Mouse (Mus musculus): ENCODE results near the gene Acaca.
"Not testable (repeated sequence)": the region's sequence is repeated elsewhere in the genome, so short reads cannot be mapped to it uniquely, and the experiment has no call there.

Acaca gene

DNA sequence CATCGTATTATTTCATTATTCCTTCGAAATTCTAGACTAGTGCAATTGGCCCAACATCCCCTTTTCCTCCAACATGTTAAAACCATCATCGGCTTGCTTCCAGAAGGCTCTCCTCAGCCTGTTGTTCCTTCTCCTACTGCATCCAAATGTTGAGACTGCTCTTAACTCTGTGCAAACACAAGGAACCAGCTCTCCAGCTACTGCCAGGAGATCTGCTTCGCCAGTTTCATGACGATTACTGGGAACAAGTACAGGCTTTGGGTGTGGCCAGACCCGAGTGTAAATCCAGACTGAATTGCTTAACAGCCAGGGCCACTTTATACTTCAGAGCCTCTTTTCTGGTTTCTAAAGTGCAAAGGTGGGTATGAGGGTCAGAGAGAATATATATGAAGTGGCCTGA, 259.9 kb downstream of the Acaca start:
- peak; percentile 15 for DNase-seq (ENCODE audit: low read depth, low spot score)

DNA sequence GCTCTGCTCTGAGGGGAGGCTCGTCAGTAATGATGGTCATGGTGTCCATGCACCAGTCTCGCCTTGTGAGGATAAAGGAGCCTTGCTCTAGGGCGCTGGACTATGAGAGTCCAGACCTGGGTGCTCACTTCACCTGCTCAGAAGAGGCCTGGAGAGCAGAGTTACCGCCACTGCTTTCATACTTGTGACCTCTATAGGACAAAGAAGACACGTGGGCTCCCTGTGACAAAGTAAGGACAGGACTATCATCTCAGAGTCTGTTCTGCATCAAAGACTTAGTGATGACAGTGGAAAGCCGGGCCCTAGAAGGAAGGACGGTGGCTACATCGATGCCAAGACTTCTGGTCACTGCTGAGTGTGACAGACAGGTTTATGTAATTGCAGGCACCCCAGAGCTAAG, 261.7 kb downstream of the Acaca start:
- DNase-seq (ENCODE audit: low read depth, low spot score), result no peak

DNA sequence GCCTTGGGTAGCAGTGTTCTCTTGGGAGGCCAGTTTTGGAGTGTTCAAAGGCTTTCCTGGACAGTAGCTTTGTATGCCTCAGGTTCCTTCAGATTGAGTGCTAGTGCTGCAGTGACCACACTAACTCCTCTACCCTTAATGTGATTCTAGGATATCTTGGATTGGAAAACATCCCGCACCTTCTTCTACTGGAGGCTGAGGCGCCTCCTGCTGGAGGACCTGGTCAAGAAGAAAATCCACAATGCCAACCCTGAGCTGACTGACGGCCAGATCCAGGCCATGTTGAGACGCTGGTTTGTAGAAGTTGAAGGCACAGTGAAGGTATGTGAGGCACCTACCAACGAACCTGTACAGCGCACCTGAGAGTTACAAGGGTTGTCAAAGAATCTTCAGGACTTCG, 262.6 kb downstream of the Acaca start:
- DNase-seq (ENCODE audit: low read depth, low spot score), result not testable (repeated sequence)

DNA sequence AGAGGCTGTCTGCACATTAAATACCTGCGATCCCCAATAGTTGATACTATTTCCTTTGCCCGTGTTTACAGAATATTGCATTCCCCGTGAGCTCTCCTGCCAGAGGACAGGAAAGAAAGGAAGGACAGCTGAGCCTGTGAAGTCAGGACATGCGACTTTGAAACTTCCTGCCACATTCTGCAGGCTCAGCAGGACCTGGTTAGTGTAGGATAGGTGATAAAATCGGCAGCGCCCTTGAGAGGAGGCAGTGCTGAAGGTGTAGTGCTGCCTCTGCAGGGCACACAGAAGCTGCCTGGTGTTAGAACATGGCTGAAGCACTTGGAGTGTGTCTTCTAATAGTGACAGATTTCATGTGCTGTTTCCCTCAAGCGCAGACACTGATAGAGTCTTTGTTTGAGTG, 264.1 kb downstream of the Acaca start:
- DNase-seq (ENCODE audit: low read depth, low spot score), result no peak

DNA sequence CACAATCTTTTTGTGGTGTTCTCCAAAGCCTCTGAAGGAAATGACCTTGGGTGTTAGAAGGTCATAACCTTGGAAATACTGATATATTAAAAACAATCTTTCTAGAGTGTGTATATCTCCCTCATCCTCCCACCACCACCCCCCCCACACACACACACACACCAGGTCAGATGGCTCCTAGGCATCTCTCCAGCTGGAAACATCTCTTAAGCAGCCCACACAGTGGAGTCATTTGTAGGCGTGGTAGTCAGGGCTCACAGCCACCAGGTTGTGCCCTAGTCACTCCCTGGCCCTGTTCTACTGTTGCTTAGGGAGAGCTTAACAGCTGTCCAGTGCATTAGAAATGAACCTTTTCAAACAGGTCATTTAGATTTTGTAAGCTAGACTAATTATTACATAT, 265.5 kb downstream of the Acaca start:
- DNase-seq (ENCODE audit: low read depth, low spot score), result peak; percentile 55

DNA sequence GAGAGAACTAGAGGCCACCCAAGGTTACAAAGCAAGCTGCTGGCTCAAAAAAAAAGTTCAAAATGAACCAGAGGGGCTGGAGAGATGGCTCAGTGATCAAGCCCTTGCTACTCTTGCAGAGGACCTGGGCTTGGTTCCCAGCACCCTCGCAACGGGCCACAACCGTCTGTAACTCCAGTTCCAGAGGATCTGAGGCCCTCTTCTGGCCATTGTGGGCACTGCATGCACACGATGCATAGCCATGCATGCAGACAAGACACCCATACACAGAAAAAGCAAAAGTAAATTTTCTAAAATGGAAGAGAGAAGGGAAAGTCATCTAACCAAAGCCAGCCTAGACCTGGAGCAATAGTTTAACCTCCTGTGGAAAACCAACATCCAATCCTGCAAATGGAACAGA, 277.3 kb downstream of the Acaca start:
- no peak for DNase-seq (ENCODE audit: low read depth, low spot score)

DNA sequence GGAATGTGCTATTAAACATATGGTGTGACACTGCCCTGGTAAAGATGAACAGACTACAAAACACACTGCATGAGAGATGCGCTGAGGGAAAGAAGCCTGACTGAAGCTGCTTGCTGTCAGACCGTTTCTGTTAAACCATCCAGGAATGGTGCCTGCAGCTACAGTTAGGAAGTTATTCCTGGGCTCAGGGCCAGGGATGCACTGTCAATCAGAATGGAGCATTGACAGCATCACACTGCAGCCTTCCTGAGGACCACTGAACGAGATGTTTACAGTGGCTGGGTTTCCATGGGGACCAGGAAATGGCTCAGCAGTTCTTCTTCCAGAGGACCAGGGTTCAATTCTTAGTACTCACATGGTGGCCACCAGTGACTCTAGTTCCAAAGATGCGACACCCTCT, 280.9 kb downstream of the Acaca start:
- DNase-seq (ENCODE audit: low read depth, low spot score), result no peak

DNA sequence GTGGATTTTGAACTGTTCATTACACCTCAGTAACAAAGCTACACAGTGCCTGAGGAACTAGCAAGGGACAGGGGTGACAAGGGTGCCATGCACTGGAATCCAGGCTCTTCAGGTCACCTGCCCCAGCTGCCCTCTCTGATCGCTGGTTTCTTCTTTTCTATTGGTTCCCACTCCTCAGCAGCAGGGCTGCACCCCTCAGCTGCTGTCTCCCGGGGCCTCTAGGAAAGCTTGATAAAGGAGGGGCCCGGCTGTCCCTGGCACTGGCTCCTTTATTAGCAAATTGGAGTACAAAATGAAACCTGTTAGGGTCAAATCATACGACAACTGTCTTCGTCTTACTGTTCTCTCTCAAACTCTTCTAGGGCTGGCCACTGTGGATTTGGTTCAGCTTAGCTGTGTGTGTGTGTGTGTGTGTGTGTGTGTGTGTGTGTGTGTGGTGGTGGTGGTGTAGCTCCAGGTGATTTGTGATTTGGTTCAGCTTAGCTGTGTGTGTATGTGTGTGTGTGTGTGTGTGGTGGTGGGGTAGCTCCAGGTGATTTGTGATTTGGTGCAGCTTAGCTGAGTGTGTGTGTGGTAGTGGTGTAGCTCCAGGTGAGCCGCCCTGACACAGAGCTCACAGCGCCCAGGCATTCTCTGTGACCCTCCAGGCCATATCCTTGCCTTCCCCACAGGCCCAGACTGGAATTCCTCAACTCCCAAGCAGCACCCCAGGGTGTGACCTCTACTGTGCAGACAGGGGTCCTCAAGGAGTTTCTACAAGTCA, 281.6 kb downstream of the Acaca start:
- no peak for DNase-seq (ENCODE audit: low read depth, low spot score)

DNA sequence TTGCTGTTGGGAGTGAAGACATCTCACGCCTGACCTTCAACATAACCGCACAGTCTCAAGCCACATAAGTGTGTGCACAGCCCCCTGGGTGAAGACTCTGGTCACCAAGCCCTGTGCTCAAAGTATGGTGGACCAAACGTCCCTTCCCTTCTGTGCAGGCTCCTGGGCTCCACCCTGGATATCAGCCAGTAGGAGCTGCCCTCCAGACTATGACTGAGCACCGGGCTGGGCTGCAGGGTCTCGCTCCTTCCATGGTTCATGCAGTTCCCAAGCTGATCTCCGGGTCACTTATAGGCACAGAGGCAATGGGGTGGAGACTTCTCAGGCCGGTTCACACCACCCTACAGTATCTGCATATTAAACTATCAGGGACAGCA, 282.2 kb downstream of the Acaca start:
- no peak for DNase-seq (ENCODE audit: low read depth, low spot score)

DNA sequence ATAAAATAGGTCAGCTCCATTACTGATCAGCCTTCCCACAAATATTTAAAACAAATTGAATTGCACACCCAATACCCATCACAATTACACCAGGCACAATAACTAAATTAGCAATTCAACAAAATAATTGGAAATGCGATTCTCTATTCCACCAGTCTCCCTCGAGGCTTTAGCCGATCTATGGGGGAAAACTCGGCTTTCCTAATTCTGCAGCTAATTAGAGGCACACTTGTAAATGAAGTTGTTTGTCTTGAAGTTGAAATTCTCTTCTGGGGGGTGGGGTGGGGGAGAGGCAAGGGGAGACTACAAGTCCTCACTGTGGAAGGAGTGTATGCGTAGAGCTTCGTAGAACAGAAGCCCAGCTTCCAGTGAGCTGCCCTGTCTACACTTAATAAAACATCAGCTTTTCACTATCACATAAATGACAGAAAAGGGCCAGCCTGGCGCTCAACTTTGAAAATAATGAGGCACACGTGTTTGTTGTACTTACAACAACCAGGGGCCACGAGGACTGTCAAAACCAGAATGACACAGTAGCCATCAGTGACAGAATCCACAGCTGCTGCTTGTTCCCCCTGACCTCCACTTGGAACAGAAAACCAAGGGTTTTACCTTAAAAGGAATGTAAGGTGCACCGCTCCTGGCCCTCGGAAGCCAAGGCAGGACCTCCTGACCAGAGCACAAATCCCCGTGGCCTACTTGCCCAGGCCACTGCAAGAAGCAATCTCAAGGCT, 282.9 kb downstream of the Acaca start:
- DNase-seq (ENCODE audit: low read depth, low spot score), result no peak

DNA sequence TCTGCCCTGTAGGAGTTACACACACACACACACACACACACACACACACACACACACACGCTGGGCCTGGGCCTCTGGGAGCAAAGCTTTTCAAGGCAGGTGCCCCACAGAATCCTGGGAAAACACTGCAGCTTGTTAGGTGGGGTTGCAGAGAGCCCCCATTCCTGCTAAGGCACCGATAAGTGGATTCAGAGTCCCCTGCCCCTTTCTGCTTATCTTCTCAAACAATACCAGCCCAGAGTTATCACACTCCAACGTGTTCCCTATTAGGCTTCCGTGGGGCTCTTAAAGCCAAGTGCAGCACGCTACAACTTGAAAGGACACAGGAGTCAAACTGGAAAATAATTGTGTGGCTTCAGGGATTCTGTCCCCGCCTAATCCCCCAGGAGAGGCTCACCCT, 283.6 kb downstream of the Acaca start:
- no peak for DNase-seq (ENCODE audit: low read depth, low spot score)

DNA sequence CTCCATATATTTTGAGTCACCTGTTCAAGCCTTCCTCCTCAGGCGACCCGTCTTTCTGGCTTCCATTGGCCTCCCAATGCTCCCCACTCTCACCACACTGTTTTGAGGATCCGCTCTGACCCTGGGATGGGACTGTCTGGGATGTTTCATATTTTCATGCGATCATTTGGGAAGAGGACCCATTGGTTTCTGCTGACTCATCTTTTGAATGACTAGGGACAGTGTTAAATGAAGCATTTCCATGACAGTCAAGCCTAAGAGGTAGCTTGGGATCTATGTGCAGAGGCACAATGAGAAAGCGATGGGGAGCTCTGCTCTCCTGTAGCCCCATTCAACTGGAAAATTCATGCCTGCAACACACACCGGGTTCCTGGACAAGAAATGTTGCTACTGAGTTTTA, 291.3 kb downstream of the Acaca start:
- DNase-seq (ENCODE audit: low read depth, low spot score), result no peak

DNA sequence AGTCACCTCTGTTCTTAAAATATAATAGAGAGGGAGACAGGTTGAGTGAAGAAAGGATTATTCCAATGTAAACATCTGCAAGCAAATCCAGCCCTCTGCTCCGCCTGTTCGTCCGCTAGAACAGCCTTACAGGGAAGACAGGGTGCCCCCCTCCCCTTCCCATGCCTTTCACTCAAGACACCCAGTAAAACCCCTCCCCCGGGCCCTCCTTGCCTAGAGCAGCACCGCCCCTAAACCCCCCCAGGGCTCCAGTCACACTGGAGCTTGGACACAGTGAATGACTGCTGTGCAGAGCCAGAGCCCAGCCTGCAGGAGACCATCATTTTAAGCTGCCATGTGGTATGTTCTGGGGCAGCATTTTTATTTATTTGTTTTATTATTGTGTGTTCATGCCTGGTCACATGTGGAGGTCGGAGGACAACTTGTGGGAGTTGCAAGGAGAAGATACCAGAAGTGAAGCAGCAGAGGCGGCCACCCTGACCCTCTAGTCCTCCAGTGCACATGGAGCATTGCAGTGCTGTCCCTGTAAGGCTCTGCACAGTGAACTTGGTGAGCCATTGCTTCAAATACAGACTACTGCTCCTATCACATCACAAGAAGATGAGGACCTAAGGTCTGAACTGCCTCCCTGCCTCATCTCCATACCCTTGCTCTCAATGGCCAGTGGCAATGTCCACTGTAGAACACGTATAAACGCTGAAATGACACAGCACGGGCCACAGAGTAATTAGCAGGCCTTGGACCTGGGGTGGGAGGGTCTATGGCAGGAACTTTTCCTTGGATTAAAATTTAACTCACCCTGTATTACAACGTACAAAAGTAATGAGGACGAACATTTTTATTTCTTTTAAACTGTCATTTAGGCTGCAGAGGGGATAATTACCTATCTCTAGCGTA, 296.5 kb downstream of the Acaca start:
- no peak for DNase-seq (ENCODE audit: low read depth, low spot score)

DNA sequence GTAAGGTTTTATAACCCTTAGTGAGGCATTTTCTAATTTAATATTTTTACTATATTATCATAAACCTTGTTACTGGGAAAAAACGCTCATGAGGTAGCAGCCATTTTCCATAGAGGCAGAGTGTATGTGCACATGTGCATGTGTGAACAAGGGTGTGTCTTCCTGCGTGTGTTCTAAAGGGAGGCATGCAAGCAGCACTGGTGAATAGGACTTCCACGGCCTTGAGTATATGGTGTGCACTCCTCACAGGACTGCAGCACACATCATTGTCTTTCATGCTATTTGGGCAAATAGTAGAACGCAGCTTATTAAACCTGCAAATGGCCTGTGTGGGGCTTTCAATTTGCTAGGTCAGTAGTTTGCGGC, 297.1 kb downstream of the Acaca start:
- DNase-seq (ENCODE audit: low read depth, low spot score), result no peak

DNA sequence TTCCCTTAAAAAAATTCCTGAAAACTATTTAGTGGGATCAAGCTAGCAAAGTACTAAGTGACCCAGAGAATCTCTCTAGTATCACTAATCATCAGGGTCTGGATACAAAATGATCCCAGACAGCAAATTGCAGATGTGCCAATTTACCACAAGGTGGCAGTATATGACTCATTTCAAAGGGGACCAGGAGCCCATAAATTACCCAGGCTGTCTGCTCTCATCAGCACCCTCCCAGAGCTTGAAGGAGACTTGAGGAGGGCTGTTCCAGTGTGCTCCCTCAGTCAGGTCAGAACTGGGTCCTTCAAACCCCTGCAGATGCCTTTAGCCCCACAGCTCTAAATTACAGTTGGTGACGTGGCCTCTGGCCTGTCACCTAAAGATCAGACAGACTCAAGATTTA, 300.1 kb downstream of the Acaca start:
- DNase-seq (ENCODE audit: low read depth, low spot score), result peak; percentile 84

DNA sequence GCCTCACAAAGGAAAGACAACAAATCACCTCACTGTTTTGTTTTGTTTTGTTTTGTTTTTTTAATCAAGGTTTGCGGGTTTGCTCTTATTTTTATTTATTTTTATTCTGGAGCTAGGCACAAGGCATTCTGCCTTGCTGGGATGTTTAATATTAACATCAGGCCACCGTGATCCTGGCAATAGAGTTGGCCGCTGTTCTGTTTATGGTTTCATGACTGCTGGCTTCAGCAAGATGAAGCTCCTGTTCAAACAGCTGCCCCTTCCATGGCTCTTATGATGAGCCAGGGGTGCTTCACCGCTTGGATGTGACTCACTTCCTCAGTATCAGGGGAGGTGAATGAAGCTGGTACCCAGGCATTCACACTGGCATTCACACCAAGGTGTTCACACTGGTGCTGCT, 300.9 kb downstream of the Acaca start:
- no peak for DNase-seq (ENCODE audit: low read depth, low spot score)

DNA sequence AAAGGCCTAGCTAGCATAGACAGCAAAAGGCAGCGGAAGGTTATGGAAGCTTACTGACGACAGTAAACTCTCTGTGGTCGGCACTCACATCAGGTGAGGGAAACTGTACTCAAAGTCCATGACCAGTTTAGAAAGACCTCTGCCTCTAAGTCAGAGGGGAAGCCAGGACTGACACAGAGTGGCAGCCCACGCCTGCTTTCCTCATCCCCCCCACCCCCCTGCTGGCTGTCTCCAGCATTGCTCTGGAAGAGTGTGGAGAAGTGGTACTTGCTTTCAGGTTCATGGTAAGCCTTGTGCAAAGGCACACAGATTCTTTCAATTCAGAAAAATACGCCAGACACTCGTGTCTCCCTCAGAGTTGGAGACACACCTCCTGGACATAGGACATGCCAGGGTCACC, 305.4 kb downstream of the Acaca start:
- no peak for DNase-seq (ENCODE audit: low read depth, low spot score)

DNA sequence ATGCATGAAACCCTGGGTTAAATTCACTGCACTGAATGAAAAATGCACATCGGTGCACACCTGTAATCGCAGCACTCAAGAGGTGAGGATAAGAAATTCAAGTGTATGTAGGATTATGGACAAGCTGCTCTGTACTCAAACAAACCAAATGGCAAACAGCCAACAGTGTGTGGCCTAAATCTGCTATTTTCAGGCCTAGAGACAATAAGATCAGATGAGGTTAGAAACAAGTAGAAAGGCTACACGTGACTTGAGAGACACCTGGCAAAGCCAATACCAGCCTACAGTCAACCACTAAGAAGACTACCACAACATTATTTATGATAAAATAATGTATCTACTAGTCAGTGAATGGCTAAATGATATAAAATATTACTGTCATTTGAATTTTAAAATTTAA, 310.9 kb downstream of the Acaca start:
- peak; percentile 64 for DNase-seq (ENCODE audit: low read depth, low spot score)

DNA sequence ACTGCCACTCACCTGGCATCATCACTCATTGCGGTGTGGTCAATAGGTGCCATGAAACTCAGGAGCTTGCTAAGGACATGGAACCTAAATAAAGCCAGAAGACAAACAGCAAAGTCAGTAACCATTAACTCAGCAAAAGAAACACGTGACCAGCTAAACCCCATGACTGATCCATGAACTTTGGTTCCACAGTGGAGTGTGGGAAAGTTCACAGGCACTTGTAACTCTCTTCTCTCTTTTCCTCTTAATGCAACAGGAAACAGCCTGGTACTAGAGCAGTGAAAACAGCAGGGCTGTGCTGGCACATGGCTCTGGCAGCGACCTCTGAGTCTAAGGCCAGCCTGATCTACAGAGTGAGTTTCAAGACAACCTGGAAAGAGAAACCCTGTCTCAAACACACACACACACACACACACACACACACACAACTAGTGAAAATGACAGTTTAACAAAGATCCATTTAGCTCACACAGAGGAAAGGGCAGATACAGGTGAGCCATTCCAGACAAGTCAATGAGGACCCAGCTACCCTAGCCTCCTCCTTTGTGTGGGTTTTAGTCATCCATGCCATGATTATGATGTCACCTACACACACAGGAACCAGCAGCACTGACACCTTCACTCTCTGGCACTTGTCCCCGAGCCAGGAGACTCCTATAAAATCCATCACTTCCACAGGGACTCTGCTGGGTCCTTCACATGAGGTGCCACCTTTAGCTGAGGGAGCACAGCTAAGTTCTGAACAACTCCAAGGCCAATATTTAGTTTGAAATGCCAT, 313.3 kb downstream of the Acaca start:
- no peak for DNase-seq (ENCODE audit: low read depth, low spot score)
